Comparison of ENCODE assay signal across 28 mouse cellular contexts in the genomic region with DNA sequence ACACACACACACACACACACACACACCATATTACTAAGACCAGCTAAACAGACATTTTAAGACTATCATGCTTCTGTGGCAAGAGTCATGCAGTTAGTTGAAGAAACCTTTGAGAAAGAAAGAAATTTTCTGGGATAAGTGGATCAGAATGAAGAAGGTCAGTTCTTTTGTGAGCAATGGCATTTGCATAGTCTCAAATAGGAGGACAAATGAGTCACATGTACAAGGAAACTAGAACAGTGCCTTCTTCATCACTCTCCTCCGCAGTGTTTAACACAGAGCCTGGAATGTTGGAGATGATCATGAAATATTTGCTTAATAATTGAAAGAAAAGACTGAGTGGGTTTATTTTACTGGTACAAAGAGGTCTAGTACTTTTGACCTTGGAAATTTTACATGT.
"Had no signal": no experiment of that assay in that cellular context is flagged by ENCODE, and none has a peak within 500 bp of the region (broad histone marks: within the 10 kb centered on the region; RNA-seq: fewer than 3 reads in every experiment).

No protein-coding gene starts in this region.

- H3K4me3 ChIP-seq: embryonic facial prominence, embryonic 10.5 days; embryonic facial prominence, embryonic 12.5 days; embryonic facial prominence, embryonic 13.5 days; embryonic facial prominence, embryonic 15.5 days; erythroblast, embryonic 14.5 days; forebrain, embryonic 10.5 days; forebrain, embryonic 12.5 days; forebrain, embryonic 13.5 days; forebrain, embryonic 15.5 days; gastrocnemius, adult 2 months; heart, adult 2 months had no signal

- H3K27ac ChIP-seq: embryonic facial prominence, embryonic 10.5 days; embryonic facial prominence, embryonic 12.5 days; embryonic facial prominence, embryonic 13.5 days; embryonic facial prominence, embryonic 15.5 days; forebrain, embryonic 10.5 days; forebrain, embryonic 12.5 days; forebrain, embryonic 13.5 days; forebrain, embryonic 15.5 days; gastrocnemius, adult 2 months; heart, adult 2 months had no signal

- H3K9me3 ChIP-seq: embryonic facial prominence, embryonic 10.5 days; embryonic facial prominence, embryonic 12.5 days; embryonic facial prominence, embryonic 13.5 days; embryonic facial prominence, embryonic 15.5 days; forebrain, embryonic 10.5 days; forebrain, embryonic 12.5 days; forebrain, embryonic 13.5 days; forebrain, embryonic 15.5 days had no signal

- ATAC-seq: forebrain, embryonic 13.5 days; forebrain, embryonic 14.5 days; forebrain, embryonic 15.5 days; forebrain, embryonic 16.5 days; forebrain, postnatal 0 days had no signal

- H3K27me3 ChIP-seq: embryonic facial prominence, embryonic 12.5 days; embryonic facial prominence, embryonic 13.5 days; embryonic facial prominence, embryonic 15.5 days; forebrain, embryonic 12.5 days; forebrain, embryonic 13.5 days; forebrain, embryonic 15.5 days had no signal

- H3K36me3 ChIP-seq: embryonic facial prominence, embryonic 10.5 days; embryonic facial prominence, embryonic 12.5 days; embryonic facial prominence, embryonic 13.5 days; embryonic facial prominence, embryonic 15.5 days; forebrain, embryonic 10.5 days; forebrain, embryonic 12.5 days; forebrain, embryonic 15.5 days had no signal

- H3K4me1 ChIP-seq: embryonic facial prominence, embryonic 10.5 days; embryonic facial prominence, embryonic 12.5 days; embryonic facial prominence, embryonic 13.5 days; embryonic facial prominence, embryonic 15.5 days; forebrain, embryonic 10.5 days; forebrain, embryonic 12.5 days; forebrain, embryonic 13.5 days; forebrain, embryonic 15.5 days had no signal

- DNase-seq: cerebellum, adult 8-10 months; cerebellum, adult 9-10 months; cerebellum, adult 9-11 months; cerebellum, postnatal 10 days; cerebellum, postnatal 14 days; cerebellum, postnatal 25 days; cerebellum, postnatal 36 days; embryo, embryonic 11 days; forebrain, postnatal 0 days; gastrocnemius, adult 2 months; gastrocnemius, postnatal 10 days; gastrocnemius, postnatal 14 days; gastrocnemius, postnatal 25 days; gastrocnemius, postnatal 36 days; heart, adult 11 months; heart, adult 18-20 months; heart, adult 2 months had no signal
